Mouse (Mus musculus) stomach, embryonic 16.5 days (tissue): ENCODE measurements at regions not wholly inside any gene's neighbourhood (a gene's known extent, or its start where the extent isn't known, plus 50 kb on each side); places are given as distances from the start of the nearest gene placed in this dataset.

Source experiments
- ATAC-seq: fragments of 200-750 bp; cut with Nextera tagmentation; 2 replicates; pipeline ENCODE4 v1.8.0; 2017; ENCODE audit warnings: moderate number of reproducible peaks, moderate TSS enrichment; ENCODE audit not compliant: insufficient read depth, low FRiP score
- H3K27ac ChIP-seq: fragments of 300-500 bp; sonication (generic); 2 replicates; pipeline ENCODE4 v1.5.1; 2014; ENCODE audit warnings: low read length
- H3K27me3 ChIP-seq: fragments of 300-500 bp; sonication (generic); 2 replicates; pipeline ENCODE4 v1.6.1; 2014; ENCODE audit warnings: low read length, control low read depth, mixed read lengths; ENCODE audit not compliant: control insufficient read depth, insufficient read depth
- H3K36me3 ChIP-seq: fragments of 300-500 bp; sonication (generic); 2 replicates; pipeline ENCODE4 v1.6.1; 2014; ENCODE audit warnings: low read length; ENCODE audit not compliant: control insufficient read depth, insufficient read depth
- H3K4me1 ChIP-seq: fragments of 300-500 bp; sonication (generic); 2 replicates; pipeline ENCODE4 v1.6.1; 2014; ENCODE audit warnings: low read length, control low read depth, mixed read lengths; ENCODE audit not compliant: control insufficient read depth, insufficient read depth
- H3K4me2 ChIP-seq: fragments of 300-500 bp; sonication (generic); 2 replicates; pipeline ENCODE4 v1.6.1; 2014; ENCODE audit warnings: low read depth, low read length, mixed read lengths
- H3K4me3 ChIP-seq: fragments of 300-500 bp; sonication (generic); replicated peaks from 2 replicates; pipeline ENCODE4 v1.5.1; 2014; ENCODE audit warnings: mild to moderate bottlenecking, low read length
- H3K9ac ChIP-seq: fragments of 300-500 bp; sonication (generic); 2 replicates; pipeline ENCODE4 v1.6.1; 2014; ENCODE audit warnings: low read length
- H3K9me3 ChIP-seq: fragments of 300-500 bp; sonication (generic); replicated peaks from 2 replicates; pipeline ENCODE4 v1.6.1; 2016; ENCODE audit warnings: low read length, control low read depth; ENCODE audit not compliant: control insufficient read depth
- WGBS: fragments of 180-500 bp; shearing (Covaris S2); extraction: QIAGEN DNeasy Blood & Tissue Kit; methylation state at CpG from one replicate; pipeline ENCODE4 v1.1.7; 2014; 5-methylcytosine and 5-hydroxymethylcytosine counted together

DNA sequence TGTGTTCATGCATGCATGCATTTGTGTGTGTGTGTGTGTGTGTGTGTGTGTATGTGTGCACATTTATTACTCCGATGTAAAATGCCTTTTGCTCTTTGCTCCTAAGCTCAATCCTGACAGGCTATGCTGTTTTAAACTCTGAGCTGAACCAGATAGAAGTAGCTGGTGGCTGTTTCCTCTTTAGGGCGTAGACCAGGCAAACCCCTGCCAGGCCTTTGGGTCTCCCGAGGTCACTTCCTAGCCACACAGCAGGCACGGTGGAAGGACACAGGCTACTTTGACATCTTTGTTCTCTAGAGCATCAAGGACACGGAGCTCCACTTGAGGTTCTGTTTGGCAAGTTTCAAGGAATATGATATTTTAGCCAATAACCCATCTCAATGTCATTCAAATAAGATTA is 128.6 kb upstream of the Ccdc122 start:
- Histone ChIP-seq H3K9me3 (no peaks in the 10 kb centered on the region), H3K4me2 (no peak overlapping the region), H3K4me3 (no peak overlapping the region), H3K27me3 (no peaks in the 10 kb centered on the region), H3K27ac (no peak overlapping the region), H3K9ac (no peak overlapping the region), H3K4me1 (no peaks in the 10 kb centered on the region; the same call in 1 of the 2 replicates), H3K36me3 (no peaks in the 10 kb centered on the region)
- WGBS, result 53% methylated on average over 5 of the region's 5 CpGs
- no peak for ATAC-seq

DNA sequence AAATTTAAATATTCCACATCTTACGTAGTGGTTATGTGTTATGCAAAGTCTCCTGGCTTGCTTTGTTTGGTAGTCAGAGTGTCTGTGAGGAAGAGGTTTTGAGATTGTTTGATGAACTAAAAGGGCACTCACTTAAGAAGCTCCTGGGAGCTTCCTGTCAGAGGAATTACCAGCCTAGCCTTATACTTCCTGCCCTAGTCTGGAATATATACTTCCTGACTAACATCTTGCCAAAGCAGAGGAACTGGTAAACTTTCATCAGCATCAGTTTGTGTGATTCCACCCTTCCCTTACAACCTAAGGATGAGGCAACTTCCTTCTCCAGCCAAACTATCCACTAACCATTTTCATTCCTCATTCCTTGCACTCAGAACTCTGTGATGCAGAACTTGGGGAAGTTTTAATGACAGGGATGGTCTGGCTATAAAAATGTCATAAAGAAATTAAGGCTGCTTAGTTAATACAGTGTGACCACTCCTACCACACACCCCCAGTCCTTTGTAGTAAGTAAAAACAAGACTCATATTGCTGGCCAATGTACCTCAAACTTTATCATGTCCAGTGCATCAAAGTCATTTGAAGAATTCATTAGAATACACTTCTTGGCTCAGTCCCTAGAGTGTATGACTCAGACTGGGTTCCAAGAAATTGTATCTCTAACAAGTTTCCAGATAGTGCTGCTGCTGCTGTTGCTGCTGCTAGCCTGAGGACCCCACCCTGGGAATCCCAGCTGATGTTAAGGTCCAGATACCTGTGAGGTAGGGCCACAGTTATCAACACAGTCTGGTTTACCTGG is 133.4 kb upstream of the Ccdc122 start:
- 79% methylated on average over 1 of the region's 1 CpGs for WGBS

DNA sequence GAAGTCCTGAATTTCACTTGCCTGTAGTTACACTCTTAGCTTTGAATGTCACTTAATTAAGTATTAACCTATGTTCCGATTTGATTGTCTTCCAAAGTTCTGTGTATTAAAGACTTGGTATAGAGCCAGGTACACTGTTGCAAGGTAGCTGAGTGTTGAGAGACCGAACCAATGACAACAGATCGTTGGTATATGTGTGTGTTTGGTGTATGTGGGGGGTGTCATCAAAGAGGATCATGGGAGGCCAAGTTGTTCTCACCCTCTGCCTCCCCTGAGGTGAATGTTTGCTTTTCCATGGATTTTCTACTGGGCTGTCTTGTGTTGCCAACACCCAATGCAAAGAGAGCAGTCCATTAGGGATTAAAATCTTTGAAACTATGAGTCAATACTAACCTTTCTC is 135.1 kb upstream of the Ccdc122 start:
- Histone ChIP-seq H3K9ac (no peak overlapping the region), H3K27ac (no peak overlapping the region), H3K9me3 (no peaks in the 10 kb centered on the region), H3K4me2 (no peak overlapping the region), H3K36me3 (no peaks in the 10 kb centered on the region), H3K4me1 (no peaks in the 10 kb centered on the region; the same call in 1 of the 2 replicates), H3K27me3 (no peaks in the 10 kb centered on the region), H3K4me3 (no peak overlapping the region)
- no peak for ATAC-seq
- 80% methylated on average over 3 of the region's 3 CpGs for WGBS

More for the DNA sequence above, 133.4 kb upstream of the Ccdc122 start:
- Histone ChIP-seq H3K27me3 (no peaks in the 10 kb centered on the region), H3K9ac (no peak overlapping the region), H3K4me2 (no peak overlapping the region), H3K9me3 (no peaks in the 10 kb centered on the region), H3K4me3 (no peak overlapping the region), H3K4me1 (no peaks in the 10 kb centered on the region; the same call in none of the 2 replicates), H3K36me3 (no peaks in the 10 kb centered on the region), H3K27ac (no peak overlapping the region)
- no peak for ATAC-seq

DNA sequence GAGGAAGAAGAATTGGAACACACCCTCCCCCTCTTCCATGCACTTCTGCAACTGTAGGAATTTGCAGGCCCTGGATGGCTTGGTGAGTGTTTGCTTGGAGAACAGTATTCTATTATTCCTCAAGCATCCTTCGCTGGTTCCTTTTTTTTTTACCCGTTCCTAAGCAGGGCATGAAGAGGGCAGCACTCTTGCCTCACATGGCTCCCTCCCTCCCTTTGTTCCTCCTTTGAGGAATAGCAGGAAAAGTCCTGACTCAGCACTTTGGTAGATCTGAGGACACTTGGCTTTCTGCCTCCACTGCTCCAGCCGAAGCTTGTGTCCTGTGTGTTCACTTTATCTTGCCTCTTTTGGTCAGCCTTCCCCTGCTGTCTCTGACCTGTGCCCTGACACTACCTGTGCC is 137.2 kb upstream of the Ccdc122 start:
- WGBS, result 17% methylated on average over 3 of the region's 3 CpGs
- H3K27me3 ChIP-seq, result no peaks in the 10 kb centered on the region
- H3K4me3 ChIP-seq, result no peak overlapping the region
- no peaks in the 10 kb centered on the region for H3K9me3 ChIP-seq
- H3K4me1 ChIP-seq, result no peaks in the 10 kb centered on the region; the same call in 1 of the 2 replicates
- H3K27ac ChIP-seq, result no peak overlapping the region
- no peak for ATAC-seq
- H3K36me3 ChIP-seq, result no peaks in the 10 kb centered on the region
- no peak overlapping the region for H3K9ac ChIP-seq
- H3K4me2 ChIP-seq, result no peak overlapping the region

DNA sequence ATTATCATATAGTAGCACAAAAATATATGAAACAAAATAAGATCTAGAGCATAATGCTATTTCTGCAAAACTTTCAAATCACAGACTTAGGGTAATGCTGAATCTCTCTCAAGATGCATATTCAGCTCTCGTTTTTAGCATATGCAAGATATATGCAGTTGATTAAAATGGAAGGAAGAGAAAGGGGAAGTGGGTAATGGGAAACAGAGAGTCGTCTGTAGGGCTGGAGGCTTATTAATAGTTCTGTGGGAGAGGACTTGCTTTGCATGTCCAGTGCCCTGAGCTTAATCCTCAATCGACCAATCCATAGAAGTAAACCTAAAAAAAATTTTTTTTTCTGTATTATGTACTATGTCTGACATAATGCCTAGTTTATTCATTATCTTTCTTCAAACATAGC is 148.9 kb upstream of the Ccdc122 start:
- Histone ChIP-seq H3K9me3 (no peaks in the 10 kb centered on the region), H3K4me3 (no peak overlapping the region), H3K36me3 (no peaks in the 10 kb centered on the region), H3K4me1 (peaks cover 8% of the 10 kb centered on the region), H3K27ac (no peak overlapping the region), H3K4me2 (no peak overlapping the region), H3K27me3 (no peaks in the 10 kb centered on the region), H3K9ac (no peak overlapping the region)
- no peak for ATAC-seq
- 72% methylated on average over 3 of the region's 3 CpGs for WGBS

DNA sequence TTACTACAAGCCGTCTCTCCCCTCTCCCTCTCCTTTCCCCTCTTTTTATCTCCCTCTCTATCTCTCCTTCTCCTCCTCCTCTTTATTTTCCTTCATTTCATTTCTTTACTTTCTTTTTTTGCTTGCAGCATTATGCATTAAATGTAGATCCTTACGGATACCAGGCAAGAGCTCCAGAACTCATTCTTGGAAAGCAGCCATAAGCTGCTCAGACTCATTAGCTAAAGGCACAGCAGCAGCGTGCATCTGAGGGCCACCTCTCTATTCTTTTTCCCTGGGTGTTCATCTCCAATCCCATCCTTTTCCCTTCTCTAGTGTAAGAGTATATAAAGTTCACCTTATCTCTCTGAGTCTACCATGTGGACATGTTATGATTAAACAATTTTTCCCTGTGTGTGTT is 149.4 kb upstream of the Ccdc122 start:
- no peak for ATAC-seq
- H3K27me3 ChIP-seq, result no peaks in the 10 kb centered on the region
- H3K4me1 ChIP-seq, result peaks cover 10% of the 10 kb centered on the region
- WGBS, result 40% methylated on average over 3 of the region's 3 CpGs
- H3K9ac ChIP-seq, result no peak overlapping the region
- H3K4me3 ChIP-seq, result no peak overlapping the region
- no peaks in the 10 kb centered on the region for H3K9me3 ChIP-seq
- H3K27ac ChIP-seq, result no peak overlapping the region
- H3K4me2 ChIP-seq, result no peak overlapping the region
- H3K36me3 ChIP-seq, result no peaks in the 10 kb centered on the region

- Histone ChIP-seq H3K4me2 (no peak overlapping the region), H3K36me3 (no peaks in the 10 kb centered on the region), H3K27ac (no peak overlapping the region), H3K27me3 (no peaks in the 10 kb centered on the region), H3K9ac (no peak overlapping the region), H3K4me1 (peaks cover 10% of the 10 kb centered on the region), H3K4me3 (no peak overlapping the region), H3K9me3 (no peaks in the 10 kb centered on the region)
- WGBS, result 59% methylated on average over 3 of the region's 3 CpGs
- peak; percentile 62; the same call in 1 of the 2 replicates for ATAC-seq
Measured at GRCm38 (mm10) chr14:76883231-76883651, 153.3 kb upstream of the Ccdc122 start.

- Histone ChIP-seq H3K4me1 (peaks cover 10% of the 10 kb centered on the region), H3K27me3 (no peaks in the 10 kb centered on the region), H3K9ac (no peak overlapping the region), H3K36me3 (no peaks in the 10 kb centered on the region), H3K4me3 (no peak overlapping the region), H3K27ac (no peak overlapping the region), H3K4me2 (no peak overlapping the region), H3K9me3 (no peaks in the 10 kb centered on the region)
- 12% methylated on average over 5 of the region's 5 CpGs for WGBS
- peak; percentile 66; the same call in 1 of the 2 replicates for ATAC-seq
Measured at GRCm38 (mm10) chr14:76882711-76883171, 153.8 kb upstream of the Ccdc122 start.

DNA sequence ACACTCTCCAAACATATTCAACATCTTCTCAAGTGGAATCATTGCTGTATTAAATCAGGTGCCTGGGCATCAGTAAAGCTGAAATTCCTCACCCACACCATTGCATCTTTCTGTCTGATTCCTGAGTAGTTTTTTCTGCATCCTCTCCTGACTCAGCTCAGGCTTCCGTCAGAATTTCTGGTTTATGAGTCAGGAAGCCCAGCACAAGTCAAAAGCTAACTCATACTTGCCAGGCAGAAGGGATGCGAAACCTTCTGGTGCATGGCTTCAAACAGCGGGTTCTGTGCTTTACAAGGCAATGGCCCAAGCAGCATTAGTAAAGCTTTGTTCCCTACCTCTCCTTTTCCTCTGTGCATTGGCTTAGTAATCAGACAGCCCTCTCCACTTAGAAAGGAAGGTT is 155.7 kb upstream of the Ccdc122 start:
- Histone ChIP-seq H3K27ac (no peak overlapping the region), H3K4me1 (peaks cover 13% of the 10 kb centered on the region), H3K36me3 (no peaks in the 10 kb centered on the region), H3K4me3 (no peak overlapping the region), H3K9ac (no peak overlapping the region), H3K9me3 (no peaks in the 10 kb centered on the region), H3K27me3 (no peaks in the 10 kb centered on the region), H3K4me2 (no peak overlapping the region)
- WGBS, result 90% methylated on average over 3 of the region's 3 CpGs
- ATAC-seq, result no peak
